Mouse (Mus musculus): Measurements from ENCODE around the gene Hnrnpa3.
A peak's percentile ranks its signal among the peaks of the same experiment; 100 is the strongest.

DNA sequence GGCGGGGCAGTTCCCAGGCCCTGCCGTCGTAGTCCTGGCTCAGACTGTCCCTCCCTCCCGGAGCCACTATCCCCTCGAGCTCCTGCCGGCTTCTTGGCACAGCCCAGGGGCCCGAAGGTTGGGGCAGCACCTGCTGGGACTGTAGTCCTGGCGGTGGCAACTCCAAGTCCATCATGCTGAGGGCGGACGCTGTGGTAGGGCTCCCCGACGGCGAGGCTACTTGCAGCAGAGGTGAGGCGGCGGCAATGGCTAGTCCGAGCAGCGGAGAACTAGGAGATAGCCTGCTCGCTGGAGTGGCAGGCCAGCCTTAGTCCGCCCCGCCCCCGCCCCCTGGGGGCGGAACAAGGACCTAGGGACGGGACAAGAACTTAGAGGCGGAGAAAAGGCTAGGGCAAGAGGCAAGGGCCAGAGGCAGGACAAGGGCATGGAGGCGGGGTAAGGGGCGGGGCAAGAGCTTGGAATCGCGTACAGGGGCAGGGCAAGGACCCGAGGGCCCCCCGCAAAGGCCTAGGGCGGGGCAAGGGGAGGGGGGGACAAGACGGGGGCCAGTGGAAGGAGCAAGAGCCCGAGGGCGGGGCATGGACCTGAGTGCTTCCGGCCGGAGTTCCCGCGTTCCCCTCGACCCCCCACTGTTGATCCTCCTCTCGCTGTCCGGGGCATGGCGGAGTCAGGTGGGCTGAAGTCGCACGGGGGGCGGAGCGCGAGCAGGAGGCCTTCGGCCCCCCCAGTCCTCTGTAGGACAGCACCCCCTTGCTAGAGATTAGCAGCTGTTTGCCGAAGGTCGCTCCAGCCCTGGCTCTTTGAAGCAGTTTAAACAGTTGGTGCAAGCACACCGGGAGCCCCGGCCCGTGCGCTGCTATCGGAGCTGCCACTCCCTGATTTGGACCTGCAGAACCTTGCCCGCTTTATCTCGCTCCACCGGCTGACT is 45.4 kb downstream of the Hnrnpa3 start, which contains the start of gene Nfe2l2:
- TF ChIP-seq POLR2A (IDR thresholded peaks at IDR 0.05; ENCODE audit: low read depth, low read length) = peak; percentile 100
- TF ChIP-seq CTCF (IDR thresholded peaks at IDR 0.05; ENCODE audit: extremely low read depth, insufficient read length, insufficient replicate concordance, low read depth, low read length) = 0 out of 2 replicates have a peak, but pooled peaks have one; percentile 1
